Mouse (Mus musculus) liver, embryonic 14.5 days (tissue): ENCODE results near the gene Vps26c.

Experiments used
- CTCF ChIP-seq: IDR thresholded peaks from 2 replicates; pipeline ENCODE4 v1.5.1; 2016; ENCODE audit warnings: antibody characterized with exemption, low read depth, control low read depth
- EP300 ChIP-seq: IDR thresholded peaks from 2 replicates; pipeline ENCODE4 v1.6.1; 2016; ENCODE audit warnings: antibody characterized with exemption, low read depth

- TF ChIP-seq CTCF (no peak), EP300 (no peak; the same call in 1 of the 2 replicates)
These were observed 42.9 kb upstream of the Vps26c start, which contains the start of gene Dyrk1a for GRCm38 (mm10) chr16:94569229-94570176.
